Mouse (Mus musculus): ENCODE results near the gene Nphp4.

Nphp4 gene

GRCm38 (mm10) chr4:152568662-152569395, 92.3 kb downstream of the Nphp4 start:
- DNase-seq: no peak

- no peak for DNase-seq
These were observed 97.8 kb downstream of the Nphp4 start for GRCm38 (mm10) chr4:152574266-152574665.

GRCm38 (mm10) chr4:152576826-152577225, 100.3 kb downstream of the Nphp4 start:
- DNase-seq: no peak

- no peak for DNase-seq
These were observed 103.5 kb downstream of the Nphp4 start for GRCm38 (mm10) chr4:152579956-152580355.

GRCm38 (mm10) chr4:152582206-152582605, 105.7 kb downstream of the Nphp4 start:
- no peak for DNase-seq

GRCm38 (mm10) chr4:152583616-152584015, 107.1 kb downstream of the Nphp4 start:
- DNase-seq: no peak

- DNase-seq: no peak
These were observed 109.0 kb downstream of the Nphp4 start for GRCm38 (mm10) chr4:152585526-152585925.

- DNase-seq: peak; percentile 25
These were observed 109.7 kb downstream of the Nphp4 start for GRCm38 (mm10) chr4:152586175-152586574.

- DNase-seq: no peak
These were observed 127.8 kb downstream of the Nphp4 start for GRCm38 (mm10) chr4:152604285-152604684.

GRCm38 (mm10) chr4:152609196-152609595, 132.7 kb downstream of the Nphp4 start:
- DNase-seq: no peak

- DNase-seq: no peak
These were observed 133.5 kb downstream of the Nphp4 start for GRCm38 (mm10) chr4:152610026-152610425.

Data from kidney, adult 11 months (tissue).